Mouse (Mus musculus) megakaryocyte, adult 5-6 weeks (primary cell): ENCODE measurements around the gene Naa38. TPM values are rescaled to one million over a fixed set of nuclear protein-coding genes. Genes with fewer than 3 reads are reported as not detected.

Source experiments
- ATAC-seq: 2 replicates; pipeline ENCODE4 v1.8.0; 2016; ENCODE audit warnings: mild to moderate bottlenecking, inconsistent platforms; ENCODE audit not compliant: poor library complexity, severe bottlenecking
- total RNA-seq, 2 experiments: library from RNA; stranded (forward) in 1 of 2; stranded (reverse) in 1 of 2; fragments of 153-499, 151-499 nt in 1 of 2; fragments of 221-1000, 200-1000 nt in 1 of 2; gene quantifications; 2 replicates each; pipeline versions ENCODE4 v1.2.3 to v1.2.4; 2015 to 2017

Gene Naa38
- total RNA-seq (2015) = 90.6 and 105 TPM in 2 replicates
- 147 and 161 TPM in 2 replicates for total RNA-seq (2017)

DNA sequence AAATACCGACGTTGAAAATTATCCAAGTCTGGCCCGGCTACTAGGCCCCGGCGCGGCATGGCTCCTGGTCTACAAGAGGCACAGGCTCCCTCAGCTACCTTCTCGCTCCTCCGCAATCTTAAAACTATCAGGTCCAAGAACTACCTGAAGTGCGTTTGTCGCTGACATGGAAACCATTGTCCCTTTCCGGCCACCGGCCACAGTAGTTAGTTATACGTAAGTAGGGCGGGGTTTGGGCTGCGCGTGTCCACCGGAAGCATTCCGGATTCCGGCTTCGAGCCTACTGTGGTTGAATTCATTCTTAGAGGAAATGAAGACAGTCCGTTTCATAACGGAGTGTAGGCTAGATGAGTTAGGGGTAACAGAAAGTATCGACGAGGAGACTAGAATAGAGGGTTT, at the start of gene Naa38, which contains the start of gene Cyb5d1:
Gene Naa38 (plus strand): TSS at position 253 of the 399 bp plus-strand sequence.
Gene Cyb5d1 (minus strand): TSS at position 397 of the 399 bp plus-strand sequence.
- ATAC-seq = peak; percentile 75

DNA sequence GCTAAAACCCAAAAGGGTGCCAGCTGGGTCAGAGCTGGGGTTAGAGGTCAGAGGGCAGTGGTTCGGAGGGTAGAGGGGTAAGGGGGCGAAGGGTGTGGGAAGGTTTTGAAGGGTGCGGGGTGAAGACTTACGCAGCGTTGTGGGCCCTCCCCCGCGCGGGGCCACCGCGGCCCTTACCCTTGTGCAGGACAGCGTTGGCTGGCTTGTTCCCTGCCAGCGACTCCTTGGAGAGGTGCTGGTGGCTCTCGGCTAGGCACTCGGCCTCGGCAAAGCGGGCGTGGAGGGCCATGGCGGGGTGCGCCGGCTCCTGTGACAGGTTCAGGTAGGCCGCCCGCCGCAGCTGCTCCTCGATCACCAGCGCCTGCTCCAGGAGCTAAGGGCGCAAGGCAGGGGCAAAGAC, 48.8 kb upstream of the Naa38 start:
- no peak for ATAC-seq

DNA sequence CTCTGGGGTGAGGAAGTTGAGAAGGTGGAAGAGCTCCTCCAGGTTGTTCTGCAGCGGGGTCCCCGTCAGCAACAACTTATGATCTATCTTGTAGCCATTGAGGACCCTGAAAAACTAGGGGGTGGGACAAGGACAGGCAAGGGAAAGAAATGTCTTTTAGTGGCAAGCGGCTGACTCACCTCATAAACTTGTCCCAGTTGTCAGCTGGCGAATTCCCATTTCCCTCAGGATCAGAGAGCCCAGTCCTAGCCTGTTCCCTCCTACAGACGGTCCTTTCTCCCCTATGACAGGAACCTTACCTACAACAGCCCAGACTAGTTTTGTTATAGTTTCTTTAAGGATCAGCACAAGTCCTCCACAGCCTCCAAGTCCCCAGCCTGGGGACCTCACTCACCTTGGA, 38.7 kb upstream of the Naa38 start:
- ATAC-seq = no peak

DNA sequence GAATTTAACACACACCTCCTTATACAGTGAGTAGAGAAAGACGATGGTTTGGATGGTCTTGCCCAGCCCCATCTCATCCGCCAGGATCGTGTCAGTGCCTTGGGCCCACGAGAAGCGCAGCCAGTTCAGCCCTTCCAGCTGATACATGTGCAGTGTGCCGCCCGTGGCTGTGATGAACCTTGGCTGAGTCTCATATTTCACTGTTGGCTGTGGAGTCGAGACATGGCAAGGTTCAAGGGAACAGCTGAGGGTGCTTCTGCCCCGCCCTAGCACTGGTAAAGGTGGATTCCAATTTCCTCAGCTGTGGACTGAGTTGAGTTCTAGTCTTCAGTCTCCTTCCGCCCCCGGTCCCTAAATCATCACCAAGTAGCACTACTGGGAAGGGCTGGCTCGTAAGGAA, 37.6 kb upstream of the Naa38 start:
- no peak for ATAC-seq

DNA sequence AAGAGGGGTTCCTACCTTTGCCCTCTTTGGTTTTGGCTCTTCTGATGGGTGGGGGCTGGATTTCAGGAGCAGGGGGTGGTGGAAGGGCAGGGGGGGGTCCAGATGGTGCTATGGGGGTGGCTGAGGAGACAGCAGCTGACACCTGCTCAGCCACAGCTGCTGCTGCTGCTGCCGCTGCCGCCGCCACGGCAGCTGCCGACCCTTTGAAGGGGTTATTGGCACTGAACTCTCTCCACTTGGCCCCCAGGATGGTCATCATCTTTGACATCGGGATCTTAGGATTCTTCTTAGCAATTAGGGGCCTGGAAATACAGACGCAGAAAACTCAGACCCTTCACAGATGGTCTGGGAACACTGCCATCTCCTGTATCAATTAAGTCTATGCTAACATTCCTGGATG, 33.3 kb upstream of the Naa38 start:
- ATAC-seq = no peak

DNA sequence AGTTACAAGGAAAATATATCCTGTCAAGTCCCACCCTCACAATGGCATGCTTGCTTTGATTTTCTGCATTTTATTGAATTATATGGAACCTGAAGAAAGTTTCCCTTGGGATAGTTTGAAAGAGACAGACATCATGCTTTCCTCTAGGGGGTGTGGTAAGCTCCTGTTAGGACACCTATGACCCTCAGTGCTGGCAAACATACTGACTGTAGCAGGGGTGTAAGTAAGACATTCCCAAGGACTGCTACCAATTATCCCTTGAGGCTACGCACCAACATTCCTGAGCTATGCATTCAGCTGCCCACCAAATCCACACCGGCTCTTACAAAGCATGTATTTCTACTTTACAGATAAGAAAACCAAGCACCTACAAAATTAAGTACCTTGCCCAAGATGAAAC, 32.8 kb upstream of the Naa38 start:
- ATAC-seq = no peak

DNA sequence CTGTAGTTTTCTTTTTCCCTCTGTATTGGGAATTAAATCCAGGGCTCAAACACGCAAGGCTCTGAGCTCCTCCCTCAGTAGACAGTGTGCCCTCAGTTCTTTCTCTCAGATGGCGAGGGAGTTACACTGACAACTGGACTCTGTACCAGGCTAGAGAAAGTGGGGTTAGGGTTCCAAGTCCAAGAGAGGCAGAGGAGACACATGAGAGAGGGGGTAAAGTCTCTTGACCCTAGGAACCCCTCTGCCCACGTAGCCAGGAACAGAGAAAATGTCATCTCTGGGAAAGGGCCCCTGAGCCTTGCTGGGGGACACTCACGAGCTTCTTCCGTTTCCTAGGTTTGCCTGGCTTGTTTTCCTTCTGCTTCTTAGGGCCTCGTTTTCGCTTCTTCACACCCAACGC, 30.9 kb upstream of the Naa38 start:
- ATAC-seq = no peak

DNA sequence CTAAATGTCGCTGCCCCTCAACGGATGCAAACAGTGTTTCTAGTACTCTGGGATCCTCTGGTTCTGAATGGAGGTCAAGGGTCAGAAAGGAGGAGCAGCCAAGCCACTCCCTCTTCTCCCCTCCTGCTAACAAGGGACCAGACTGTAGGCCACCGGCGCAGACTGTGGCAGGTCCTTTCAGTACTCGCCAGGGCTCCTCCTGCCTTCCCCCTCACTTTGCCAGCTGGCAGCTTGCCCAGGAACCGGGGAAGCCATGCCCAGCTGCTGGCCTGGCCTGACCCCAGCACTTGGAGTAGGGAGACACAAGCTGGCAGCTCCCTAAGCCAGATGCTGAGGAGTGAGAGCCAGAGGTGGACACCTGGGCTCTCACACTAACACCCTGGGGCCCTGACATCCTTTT, 30.4 kb upstream of the Naa38 start:
- no peak for ATAC-seq

DNA sequence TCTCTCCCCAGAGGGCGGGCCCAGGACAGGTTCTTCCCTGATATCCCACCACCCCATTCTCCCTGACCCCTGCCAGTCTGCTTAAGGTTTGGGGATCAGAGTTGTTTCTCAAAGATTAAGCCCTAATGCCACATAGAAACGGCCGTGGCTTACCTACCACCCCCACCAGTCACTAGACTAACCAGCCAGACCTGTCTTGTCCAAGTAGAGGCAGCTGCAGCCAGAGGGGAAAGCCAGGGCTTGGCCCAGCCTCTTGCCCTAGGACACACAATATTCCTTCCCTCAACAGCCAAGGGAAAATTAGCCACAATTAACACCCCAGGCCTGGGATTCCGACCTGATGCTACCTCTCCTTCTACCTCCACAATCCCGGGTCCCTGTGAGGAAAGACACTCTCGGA, 29.6 kb upstream of the Naa38 start:
- no peak for ATAC-seq

DNA sequence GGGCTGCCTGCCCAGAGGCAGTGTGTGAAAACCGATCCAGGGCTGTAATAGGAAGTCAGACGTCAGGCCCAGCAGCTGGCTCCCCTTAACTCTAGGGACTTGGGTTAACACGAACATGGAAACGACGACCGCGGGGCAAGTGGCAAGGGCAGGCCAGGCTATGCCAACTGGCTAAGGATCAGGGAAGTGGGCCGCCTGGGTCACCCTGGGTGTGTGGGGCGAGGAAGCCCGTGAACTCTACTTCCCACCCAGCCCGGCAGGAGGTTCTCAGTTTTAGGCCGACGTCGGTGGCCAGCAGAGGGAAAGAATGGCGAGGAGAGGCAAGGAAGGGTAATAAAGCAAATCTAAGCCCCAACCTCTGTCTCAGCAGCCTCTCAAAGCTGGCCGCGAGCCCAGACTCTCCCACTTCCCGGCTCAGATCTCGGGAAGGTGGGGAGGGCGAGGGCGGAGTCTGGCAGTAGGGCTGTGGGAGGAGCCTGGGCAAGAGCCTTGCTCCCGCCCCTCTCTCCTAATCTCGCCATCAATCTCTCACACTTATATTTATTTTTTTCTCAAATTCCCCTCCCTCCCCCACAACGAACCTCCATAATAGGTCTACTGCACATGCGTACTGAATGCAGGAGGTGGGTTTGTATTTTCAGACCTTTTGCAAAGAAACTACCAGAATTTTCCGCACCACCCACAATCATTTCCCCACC, 29.0 kb upstream of the Naa38 start:
- peak; percentile 78 for ATAC-seq

DNA sequence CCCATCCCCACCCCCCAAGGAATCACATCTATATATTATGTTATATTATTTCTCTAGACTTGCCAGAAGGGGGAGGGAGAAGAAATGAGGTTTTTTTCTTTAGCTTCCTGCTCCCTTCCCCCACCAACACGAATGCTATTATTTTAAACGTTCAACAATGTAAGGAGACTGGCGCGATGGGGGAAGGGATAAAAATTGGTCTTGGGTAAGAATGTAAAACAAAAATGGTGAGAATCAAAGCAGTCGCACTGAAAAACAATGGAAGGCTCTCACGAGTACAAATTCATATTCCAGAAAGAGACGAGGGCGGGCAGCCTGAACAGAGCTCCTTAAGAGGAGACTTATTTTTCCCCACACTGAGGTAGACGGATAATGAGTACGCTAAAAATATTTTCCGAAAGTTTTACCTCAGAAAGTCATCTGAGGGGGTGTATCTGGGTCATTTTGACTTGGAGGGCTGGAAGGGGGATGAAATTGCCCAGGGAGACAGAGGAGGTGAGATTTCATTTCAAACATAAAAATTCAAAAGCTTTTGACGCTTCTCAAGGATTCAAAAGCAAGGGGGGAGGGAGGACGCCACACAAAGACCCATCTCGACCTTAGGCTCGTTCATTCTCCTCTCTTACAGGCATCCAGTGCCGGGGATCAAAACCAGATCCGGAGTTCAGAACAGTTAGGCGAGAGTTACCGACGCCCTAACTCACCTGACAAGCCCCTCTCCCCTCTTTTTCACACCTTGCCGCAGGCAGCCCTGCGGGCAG, 28.3 kb upstream of the Naa38 start:
- no peak for ATAC-seq

DNA sequence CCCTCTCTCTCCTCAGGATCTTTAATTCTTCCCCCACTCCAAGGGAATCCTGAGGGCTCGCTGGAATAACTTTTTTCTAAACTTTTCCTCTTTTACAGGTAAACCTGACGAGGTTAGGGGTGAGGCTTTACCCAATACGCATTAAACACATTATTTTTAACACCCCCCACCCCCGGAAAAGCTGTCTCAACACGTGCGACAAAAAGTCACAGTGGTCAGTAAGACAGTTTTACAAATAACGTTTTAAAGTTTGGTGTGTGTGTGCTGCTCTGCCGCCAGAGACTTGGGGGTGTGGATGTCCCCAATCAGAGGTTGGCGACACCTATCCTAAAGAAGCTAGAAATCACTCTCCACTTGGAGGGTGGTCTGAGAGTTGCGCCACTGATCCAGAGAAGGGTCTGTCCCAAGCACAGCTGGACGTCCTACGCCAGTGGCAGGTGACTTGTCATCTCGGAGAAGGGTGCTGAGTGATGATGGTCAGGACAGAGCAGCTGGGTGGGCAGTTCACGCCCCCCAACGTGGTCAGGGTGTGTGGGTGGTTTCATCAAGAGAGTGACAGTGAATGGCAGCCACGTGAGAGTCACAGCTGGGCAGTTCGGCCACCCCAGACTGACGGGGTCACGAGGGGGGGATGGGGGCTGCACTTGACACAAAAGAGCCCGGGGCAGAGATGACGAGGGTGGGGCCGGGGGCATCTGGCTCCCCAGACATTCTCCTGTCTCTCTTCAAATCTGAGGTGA, 27.5 kb upstream of the Naa38 start:
- ATAC-seq = no peak

DNA sequence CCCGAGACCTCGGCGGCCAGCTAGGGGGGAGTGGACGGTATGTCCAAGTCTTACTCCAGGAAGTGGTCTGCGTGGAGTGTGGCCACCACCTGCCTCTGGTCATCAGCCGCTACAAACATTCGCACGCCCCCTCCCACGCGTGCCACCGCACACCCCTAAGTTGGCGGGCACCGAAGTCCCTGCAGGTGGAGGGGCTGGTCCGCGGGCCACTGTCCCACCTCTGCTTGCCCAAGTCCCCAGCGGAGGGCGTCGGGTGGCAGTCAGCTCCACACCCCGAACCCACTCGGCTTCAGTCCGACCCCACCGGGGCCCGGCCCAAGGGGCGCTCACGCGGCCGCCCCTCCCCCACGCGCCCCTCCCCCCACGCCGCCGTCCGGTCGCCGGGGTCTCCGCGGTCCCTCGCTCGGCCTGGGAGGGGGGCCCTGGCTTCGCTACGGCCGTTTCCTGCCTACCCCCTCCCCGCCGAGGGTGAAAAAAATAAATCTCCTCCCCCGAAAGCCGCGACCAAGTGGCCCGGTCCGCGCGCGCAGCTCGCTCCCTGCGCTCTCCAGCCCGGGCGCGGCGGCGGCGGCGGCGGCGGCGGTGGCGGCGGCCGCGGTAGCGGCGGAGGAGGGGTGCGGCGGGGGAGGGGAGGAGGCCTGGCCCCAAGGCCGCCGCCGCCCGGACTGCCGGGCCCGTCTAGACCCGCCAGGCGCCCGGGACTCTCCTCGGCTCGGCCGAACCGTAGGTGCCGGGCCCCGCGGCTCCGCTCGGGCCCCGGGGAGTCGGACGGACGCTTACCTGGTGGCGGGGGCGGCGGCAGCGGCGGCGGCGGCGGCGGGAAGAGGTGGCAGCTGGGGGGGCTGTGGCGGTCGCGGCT, 26.7 kb upstream of the Naa38 start:
- no peak for ATAC-seq

DNA sequence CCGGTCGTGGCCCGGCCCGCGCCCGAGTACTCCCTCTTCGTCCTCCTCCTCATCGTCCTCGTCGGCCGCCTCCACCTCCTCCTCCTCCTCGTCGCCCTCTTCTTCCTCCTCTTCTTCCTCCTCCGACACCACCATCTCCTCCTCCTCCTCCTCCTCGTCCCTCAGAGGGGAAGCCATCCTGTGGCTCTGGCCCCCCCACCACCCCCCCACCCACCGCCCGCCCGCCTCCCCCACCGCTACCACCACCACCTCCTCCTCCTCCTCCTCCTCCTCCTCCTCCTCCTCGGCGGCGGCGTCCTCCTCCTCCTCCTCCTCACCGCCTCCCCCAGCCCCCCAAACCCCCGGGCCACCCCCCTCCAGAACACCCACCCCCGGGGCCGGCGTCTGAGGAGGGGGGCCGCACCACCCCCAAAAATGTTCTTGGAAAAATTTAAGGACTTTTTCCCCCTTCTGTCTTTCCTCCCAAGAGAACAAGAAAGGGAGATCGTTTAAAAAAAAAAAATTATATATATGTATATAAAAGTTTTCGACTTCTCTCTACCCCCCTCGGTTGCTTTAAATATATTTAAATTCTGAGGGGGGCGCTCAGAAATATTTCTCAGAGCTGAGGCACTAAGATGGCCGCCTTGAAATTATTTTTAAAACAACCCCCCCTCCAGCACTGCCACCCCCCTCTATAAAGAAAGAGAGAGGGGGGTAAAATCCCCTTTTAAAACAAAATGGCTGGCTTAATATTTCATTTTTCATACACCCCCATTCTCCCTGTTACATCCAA, 25.9 kb upstream of the Naa38 start, which contains the start of gene Chd3:
Gene Chd3 (minus strand): TSS at position 192 of the 775 bp plus-strand sequence.
- ATAC-seq = no peak

DNA sequence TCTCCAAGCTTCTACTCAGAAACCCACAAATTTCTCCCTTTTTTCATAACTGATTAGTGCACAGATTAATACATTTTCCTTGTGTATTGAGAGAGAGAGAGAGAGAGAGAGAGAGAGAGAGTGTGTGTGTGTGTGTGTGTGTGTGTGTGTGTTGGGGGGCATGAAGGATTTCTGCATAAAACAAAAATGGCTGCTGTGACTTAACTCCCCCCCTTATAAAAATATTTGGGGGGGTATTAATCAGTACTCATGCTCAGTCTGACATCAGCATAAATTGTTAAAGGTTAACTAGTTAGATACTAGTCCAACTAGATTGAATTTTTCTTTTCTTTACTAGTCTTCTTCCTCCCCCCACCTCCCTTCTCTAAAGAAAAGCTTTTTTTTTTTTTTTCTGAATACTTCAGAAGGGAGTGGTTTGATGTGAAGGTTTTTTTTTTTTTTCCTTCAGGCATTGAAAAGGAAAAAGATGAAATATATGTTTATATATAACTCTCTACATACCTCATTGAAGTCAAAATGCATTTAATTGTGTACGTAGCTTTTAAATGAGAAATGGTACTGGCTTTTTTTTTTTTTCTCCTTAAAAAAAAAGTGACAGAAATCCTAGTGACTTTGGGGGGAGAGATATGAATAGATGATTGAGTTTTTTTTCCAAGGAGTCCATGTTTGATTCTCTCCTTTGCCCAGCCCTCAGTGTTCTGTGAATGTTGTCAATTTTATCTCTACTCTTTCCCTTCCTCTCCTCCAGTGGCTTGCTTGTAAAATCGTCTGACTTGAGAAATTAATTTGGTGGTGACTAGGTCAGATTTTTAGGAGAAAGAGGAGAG, 25.1 kb upstream of the Naa38 start:
- ATAC-seq = no peak

DNA sequence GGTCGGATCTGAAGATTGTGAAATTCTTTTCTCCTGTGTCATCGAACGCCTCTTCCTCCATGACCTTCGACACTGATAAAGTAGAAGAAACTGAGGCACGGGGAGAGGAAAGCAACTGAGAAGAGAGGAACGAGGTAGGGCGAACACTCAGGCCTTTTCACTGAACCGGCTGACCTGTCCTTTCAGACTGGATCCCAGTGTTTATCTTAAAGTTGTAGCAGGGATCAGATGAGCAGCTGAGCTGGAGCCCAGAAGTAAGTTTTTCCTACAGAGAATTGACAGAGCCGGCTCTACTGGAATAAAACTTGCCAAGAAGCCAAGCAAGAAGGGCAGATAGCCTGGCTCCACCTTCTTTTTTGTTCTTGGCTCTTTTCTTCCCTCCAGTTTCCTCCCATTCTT, 24.5 kb upstream of the Naa38 start:
- ATAC-seq = no peak

DNA sequence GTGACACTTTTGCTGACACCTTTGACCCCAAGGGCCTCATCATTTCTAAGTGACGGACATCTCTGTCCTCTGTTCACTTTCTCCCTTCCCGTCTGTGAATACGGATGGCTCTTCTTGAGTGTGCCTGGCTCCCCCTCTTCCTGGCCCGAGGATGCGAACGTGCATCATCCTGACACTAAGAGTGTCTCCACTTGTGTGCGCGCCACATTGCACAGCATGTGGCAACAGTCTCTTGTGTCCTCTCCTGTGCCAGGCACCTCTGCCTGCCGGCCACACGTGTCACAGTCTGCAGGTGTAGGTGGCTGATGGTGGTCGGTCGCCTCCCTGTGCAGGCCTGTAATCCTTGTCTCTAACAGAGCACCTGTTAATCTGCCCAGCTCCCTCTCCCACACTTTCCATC, 23.7 kb upstream of the Naa38 start:
- no peak for ATAC-seq

DNA sequence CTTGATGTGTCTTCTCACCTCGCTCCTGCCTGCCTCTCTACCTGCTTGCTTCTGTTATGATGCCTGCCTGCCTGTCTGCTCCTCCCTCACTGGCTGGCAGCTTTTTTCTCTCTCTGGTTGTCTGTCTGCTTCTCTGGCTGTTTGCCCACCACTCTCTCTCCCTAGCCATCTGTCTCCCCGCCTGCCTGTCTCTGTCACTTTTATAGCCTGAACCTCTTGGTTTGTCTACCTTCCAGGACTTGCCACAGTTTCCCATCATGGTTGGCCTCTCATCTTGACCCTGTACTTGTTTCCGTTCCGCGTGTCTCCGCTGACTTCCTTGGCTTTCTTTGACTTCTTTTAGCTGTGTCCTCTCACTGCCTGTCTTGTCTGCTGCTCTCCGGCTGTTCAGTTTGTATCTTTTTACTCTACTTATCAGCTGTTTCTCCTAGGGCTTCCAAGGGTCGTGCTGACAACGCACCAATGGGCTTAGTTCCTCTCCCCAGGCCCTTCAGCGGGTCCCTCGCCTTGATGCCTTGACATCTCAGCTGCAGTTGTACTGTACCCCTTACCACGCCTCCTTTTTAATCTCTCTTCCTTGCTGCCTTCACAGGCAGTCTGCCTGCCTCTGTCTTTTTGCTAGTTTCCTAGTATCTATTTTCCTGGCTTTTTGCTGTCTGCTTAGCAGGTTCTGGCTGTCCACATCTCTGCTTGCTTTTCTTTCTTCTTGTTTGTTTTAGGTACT, 23.1 kb upstream of the Naa38 start:
- ATAC-seq = no peak
